Mouse (Mus musculus) stomach, embryonic 15.5 days (tissue): Measurements from ENCODE around the gene Map2k5. TPM values are rescaled to one million over a fixed set of nuclear protein-coding genes. Genes with fewer than 3 reads are reported as not detected.
A peak's percentile ranks its signal among the peaks of the same experiment; 100 is the strongest.

Experiments
- ATAC-seq: fragments of 200-750 bp; cut with Nextera tagmentation; 2 replicates; pipeline ENCODE4 v1.8.0; 2017; ENCODE audit warnings: low read depth, moderate number of reproducible peaks, moderate TSS enrichment; ENCODE audit not compliant: insufficient read depth, low FRiP score
- H3K27ac ChIP-seq: fragments of 300-500 bp; sonication (generic); 2 replicates; pipeline ENCODE4 v1.5.1; 2015; ENCODE audit warnings: mild to moderate bottlenecking, inconsistent platforms
- H3K27me3 ChIP-seq: fragments of 300-500 bp; sonication (generic); replicated peaks from 2 replicates; pipeline ENCODE4 v1.6.1; 2015; ENCODE audit warnings: inconsistent platforms
- H3K36me3 ChIP-seq: fragments of 300-500 bp; sonication (generic); 2 replicates; pipeline ENCODE4 v1.6.1; 2015; ENCODE audit warnings: inconsistent platforms
- H3K4me1 ChIP-seq: fragments of 300-500 bp; sonication (generic); 2 replicates; pipeline ENCODE4 v1.6.1; 2015; ENCODE audit warnings: inconsistent platforms
- H3K4me2 ChIP-seq: fragments of 300-500 bp; sonication (generic); 2 replicates; pipeline ENCODE4 v1.6.1; 2015; ENCODE audit warnings: mild to moderate bottlenecking, inconsistent platforms
- H3K4me3 ChIP-seq: fragments of 300-500 bp; sonication (generic); replicated peaks from 2 replicates; pipeline ENCODE4 v1.5.1; 2015; ENCODE audit warnings: inconsistent platforms
- H3K9ac ChIP-seq: fragments of 300-500 bp; sonication (generic); 2 replicates; pipeline ENCODE4 v1.6.1; 2015; ENCODE audit warnings: inconsistent platforms
- H3K9me3 ChIP-seq: fragments of 300-500 bp; sonication (generic); 2 replicates; pipeline ENCODE4 v1.6.1; 2016; ENCODE audit warnings: inconsistent platforms
- WGBS: fragments of 180-500 bp; shearing (Covaris S2); methylation state at CpG from one replicate; pipeline ENCODE4 v1.1.7; 2015; 5-methylcytosine and 5-hydroxymethylcytosine counted together
- polyA plus RNA-seq: library from polyadenylated mRNA; unstranded; fragments of >200 nt; fragmentation: Nextera tagmentation; extraction: Ambion mirVana; gene quantifications from 2 replicates; pipeline ENCODE4 v1.2.1, GENCODE M21; 2015

Gene Map2k5
- polyA plus RNA-seq, 1 experiment from 2014 or later = 26.1 TPM

GRCm38 (mm10) chr9:63203461-63203860 is 174.2 kb downstream of the Map2k5 start:
- Histone ChIP-seq H3K27me3 (no peaks in the 10 kb centered on the region), H3K9ac (no peak overlapping the region), H3K36me3 (no peaks in the 10 kb centered on the region), H3K4me2 (no peak overlapping the region), H3K4me1 (no peaks in the 10 kb centered on the region), H3K4me3 (no peak overlapping the region), H3K9me3 (no peaks in the 10 kb centered on the region), H3K27ac (no peak overlapping the region)
- ATAC-seq = no peak
- 77% methylated on average over 3 of the region's 3 CpGs for WGBS

DNA sequence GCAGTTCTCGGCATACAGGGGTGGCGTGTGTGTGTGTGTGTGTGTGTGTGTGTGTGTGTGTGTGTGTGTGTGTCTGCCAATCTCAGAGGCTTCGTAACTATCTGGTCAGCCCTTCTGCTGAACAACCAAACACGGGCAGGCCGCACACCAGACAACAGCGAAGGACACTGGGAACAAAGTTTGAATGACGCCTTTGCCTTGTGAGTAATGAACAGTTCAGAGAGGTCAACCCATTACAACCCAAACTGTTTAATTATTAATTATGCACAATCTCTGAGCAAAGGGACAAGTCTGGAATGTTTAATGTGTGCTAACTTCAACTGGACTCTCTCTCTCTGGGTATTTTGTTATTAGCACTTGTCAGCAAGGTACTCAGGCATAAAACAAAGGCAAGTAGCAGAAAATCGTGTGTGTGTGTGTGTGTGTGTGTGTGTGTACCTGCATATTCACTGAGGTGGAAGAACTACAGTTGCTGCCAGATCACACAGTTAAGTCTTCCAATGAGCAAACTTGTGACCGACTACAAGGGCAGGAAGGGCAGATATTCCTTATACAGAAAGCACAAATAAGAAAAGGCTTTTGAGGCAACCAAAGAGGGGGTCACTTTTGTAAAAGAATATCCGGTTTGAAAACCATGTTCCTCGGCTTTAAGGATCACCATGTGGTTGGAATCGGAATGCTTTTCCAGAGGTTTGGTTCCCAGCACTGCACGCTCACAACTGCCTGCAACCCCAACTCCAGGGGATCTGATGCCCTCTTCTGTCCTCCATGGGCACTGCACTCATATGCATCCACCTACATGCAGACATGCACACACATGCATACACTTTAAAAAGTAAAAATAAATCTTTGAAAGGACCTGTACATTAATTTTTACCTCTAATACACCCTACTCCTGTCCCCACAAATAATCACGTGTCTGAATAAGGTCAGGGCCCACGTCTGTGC is 176.1 kb downstream of the Map2k5 start:
- H3K9me3 ChIP-seq = no peaks in the 10 kb centered on the region
- 83% methylated on average over 15 of the region's 15 CpGs for WGBS
- 0 out of 2 replicates have a peak, but pooled peaks cover 3% of the 10 kb centered on the region for H3K4me1 ChIP-seq
- peak; percentile 58; the same call in 1 of the 2 replicates for ATAC-seq
- no peak overlapping the region for H3K4me3 ChIP-seq
- no peaks in the 10 kb centered on the region for H3K36me3 ChIP-seq
- H3K27me3 ChIP-seq = no peaks in the 10 kb centered on the region
- no peak overlapping the region for H3K27ac ChIP-seq
- no peak overlapping the region for H3K9ac ChIP-seq
- H3K4me2 ChIP-seq = no peak overlapping the region

GRCm38 (mm10) chr9:63197252-63197651 is 180.4 kb downstream of the Map2k5 start:
- no peak overlapping the region for H3K4me3 ChIP-seq

DNA sequence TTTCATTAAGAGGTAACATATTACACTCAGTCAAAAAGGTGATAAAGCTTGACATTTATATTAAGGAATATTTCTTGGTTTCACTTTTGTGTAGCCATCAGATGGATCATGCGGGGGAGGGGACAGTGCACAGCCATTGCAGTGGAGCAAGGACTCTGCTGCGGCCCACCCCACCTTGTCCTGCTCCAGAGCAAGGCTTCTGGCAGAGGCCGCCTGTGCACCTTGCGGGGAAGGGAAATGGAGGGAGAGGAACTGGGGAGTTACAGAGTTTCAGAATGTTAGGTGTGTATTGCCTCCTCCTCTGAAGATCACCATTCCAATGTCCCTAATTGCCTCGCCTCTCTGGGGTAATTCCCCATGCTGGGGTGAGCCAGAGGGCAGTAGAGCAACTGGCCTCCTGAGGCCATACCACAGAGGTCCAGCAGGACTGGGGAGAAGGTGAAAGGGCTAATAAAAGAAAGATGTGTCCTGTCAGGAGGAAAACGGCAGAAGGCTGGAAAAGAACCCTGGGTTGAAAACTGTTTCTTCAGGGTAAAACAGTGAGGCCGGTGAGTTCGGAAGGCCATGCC is 181.5 kb downstream of the Map2k5 start:
- Histone ChIP-seq H3K9me3 (no peaks in the 10 kb centered on the region), H3K4me2 (no peak overlapping the region), H3K9ac (no peak overlapping the region), H3K27ac (no peak overlapping the region), H3K4me3 (no peak overlapping the region), H3K4me1 (0 out of 2 replicates have a peak, but pooled peaks cover 8% of the 10 kb centered on the region), H3K36me3 (no peaks in the 10 kb centered on the region), H3K27me3 (no peaks in the 10 kb centered on the region)
- 75% methylated on average over 8 of the region's 8 CpGs for WGBS
- no peak for ATAC-seq

More at GRCm38 (mm10) chr9:63197252-63197651, 180.4 kb downstream of the Map2k5 start:
- Histone ChIP-seq H3K4me1 (0 out of 2 replicates have a peak, but pooled peaks cover 8% of the 10 kb centered on the region), H3K9me3 (no peaks in the 10 kb centered on the region), H3K27me3 (no peaks in the 10 kb centered on the region), H3K27ac (no peak overlapping the region), H3K36me3 (no peaks in the 10 kb centered on the region), H3K4me2 (no peak overlapping the region), H3K9ac (no peak overlapping the region)
- 25% methylated on average over 8 of the region's 8 CpGs for WGBS
- ATAC-seq = no peak

- H3K4me3 ChIP-seq = no peak overlapping the region
- ATAC-seq = no peak
- no peaks in the 10 kb centered on the region for H3K9me3 ChIP-seq
- H3K9ac ChIP-seq = no peak overlapping the region
- no peaks in the 10 kb centered on the region for H3K36me3 ChIP-seq
- H3K4me1 ChIP-seq = 0 out of 2 replicates have a peak, but pooled peaks cover 8% of the 10 kb centered on the region
- H3K4me2 ChIP-seq = no peak overlapping the region
- no peak overlapping the region for H3K27ac ChIP-seq
- WGBS = 67% methylated on average over 4 of the region's 4 CpGs
- H3K27me3 ChIP-seq = no peaks in the 10 kb centered on the region
These were observed 182.2 kb downstream of the Map2k5 start for GRCm38 (mm10) chr9:63195523-63195922.

GRCm38 (mm10) chr9:63194791-63195190 is 182.9 kb downstream of the Map2k5 start:
- WGBS = 70% methylated on average over 9 of the region's 9 CpGs
- 0 out of 2 replicates have a peak, but pooled peaks cover 8% of the 10 kb centered on the region for H3K4me1 ChIP-seq
- H3K27me3 ChIP-seq = no peaks in the 10 kb centered on the region

DNA sequence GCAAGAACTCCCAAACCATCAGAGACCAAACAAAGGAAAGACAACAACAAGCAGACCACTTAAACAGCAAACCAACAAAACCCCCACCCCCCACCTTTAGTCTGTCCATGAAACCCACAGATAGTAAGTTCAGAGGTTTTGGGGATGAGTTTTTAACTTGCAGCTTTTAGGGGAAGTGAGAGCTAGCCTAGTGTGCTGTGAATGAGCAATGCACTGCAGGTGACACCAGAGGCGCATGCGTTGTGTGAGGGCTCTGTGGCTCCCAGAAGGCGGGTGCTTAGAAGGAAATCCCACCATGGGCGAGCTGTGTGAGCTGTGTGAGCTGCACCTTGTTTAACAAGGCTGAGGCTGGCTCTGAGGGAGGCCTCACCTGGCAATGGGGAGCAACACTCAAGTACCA is 184.9 kb downstream of the Map2k5 start:
- Histone ChIP-seq H3K4me1 (0 out of 2 replicates have a peak, but pooled peaks cover 7% of the 10 kb centered on the region), H3K4me3 (no peak overlapping the region), H3K9me3 (no peaks in the 10 kb centered on the region), H3K4me2 (no peak overlapping the region), H3K27ac (no peak overlapping the region), H3K27me3 (no peaks in the 10 kb centered on the region), H3K36me3 (no peaks in the 10 kb centered on the region), H3K9ac (no peak overlapping the region)
- no peak for ATAC-seq
- 73% methylated on average over 4 of the region's 4 CpGs for WGBS

More at GRCm38 (mm10) chr9:63194791-63195190, 182.9 kb downstream of the Map2k5 start:
- ATAC-seq = no peak
- Histone ChIP-seq H3K9ac (no peak overlapping the region), H3K27ac (no peak overlapping the region), H3K36me3 (no peaks in the 10 kb centered on the region), H3K9me3 (no peaks in the 10 kb centered on the region), H3K4me2 (no peak overlapping the region), H3K4me3 (no peak overlapping the region)

DNA sequence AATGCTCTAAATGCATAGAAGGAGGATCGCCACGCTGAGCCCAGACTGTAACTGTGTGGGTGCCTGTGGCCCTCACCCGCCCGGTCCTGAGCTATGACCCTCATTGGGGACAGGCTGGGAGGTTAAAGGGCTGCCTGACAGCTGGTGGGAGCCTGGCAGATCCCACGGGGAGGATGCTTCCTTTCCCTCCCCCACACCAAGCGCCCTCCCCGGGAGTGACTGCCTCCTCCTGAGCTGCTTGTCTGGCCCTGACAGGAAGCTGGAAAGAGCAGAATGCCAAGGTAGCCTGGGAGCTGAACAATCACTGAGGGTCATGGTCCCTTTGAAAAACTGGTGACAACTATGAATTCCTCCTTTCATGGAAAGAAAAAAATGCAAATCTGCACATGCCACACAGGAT is 190.4 kb downstream of the Map2k5 start:
- Histone ChIP-seq H3K4me2 (no peak overlapping the region), H3K36me3 (no peaks in the 10 kb centered on the region), H3K4me1 (0 out of 2 replicates have a peak, but pooled peaks cover 2% of the 10 kb centered on the region), H3K9me3 (no peaks in the 10 kb centered on the region), H3K27me3 (no peaks in the 10 kb centered on the region), H3K9ac (no peak overlapping the region), H3K27ac (no peak overlapping the region), H3K4me3 (no peak overlapping the region)
- ATAC-seq = no peak
- 34% methylated on average over 7 of the region's 7 CpGs for WGBS

- Histone ChIP-seq H3K27ac (no peak overlapping the region), H3K9ac (no peak overlapping the region), H3K4me2 (no peak overlapping the region), H3K4me3 (no peak overlapping the region), H3K27me3 (no peaks in the 10 kb centered on the region), H3K4me1 (0 out of 2 replicates have a peak, but pooled peaks cover 2% of the 10 kb centered on the region), H3K36me3 (no peaks in the 10 kb centered on the region), H3K9me3 (no peaks in the 10 kb centered on the region)
- 75% methylated on average over 7 of the region's 7 CpGs for WGBS
- ATAC-seq = no peak
These were observed 192.5 kb downstream of the Map2k5 start for GRCm38 (mm10) chr9:63185249-63185648.

DNA sequence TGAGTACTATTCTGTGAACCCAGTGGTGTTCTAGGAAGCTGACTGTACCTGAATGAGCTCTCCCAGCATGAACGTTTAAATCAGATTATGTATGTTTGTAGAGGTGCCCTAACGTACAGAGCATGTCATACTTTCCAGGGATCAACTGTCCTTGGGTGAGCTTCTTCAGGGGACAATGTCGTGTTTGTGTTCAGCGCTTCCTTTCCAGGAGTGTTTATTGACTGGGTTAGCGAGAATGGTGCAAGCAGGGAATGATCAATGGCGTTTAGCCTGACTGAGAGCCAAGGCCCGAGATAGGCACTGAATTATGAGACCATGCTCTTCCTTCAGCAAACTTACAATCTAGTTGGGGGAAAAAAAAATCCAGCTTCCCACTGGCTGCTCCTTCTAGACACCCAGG is 193.8 kb downstream of the Map2k5 start:
- 50% methylated on average over 7 of the region's 7 CpGs for WGBS
- H3K4me3 ChIP-seq = no peak overlapping the region

GRCm38 (mm10) chr9:63182306-63182960 is 195.3 kb downstream of the Map2k5 start:
- Histone ChIP-seq H3K9ac (no peak overlapping the region), H3K9me3 (no peaks in the 10 kb centered on the region), H3K4me2 (no peak overlapping the region), H3K4me3 (no peak overlapping the region), H3K27ac (no peak overlapping the region), H3K27me3 (no peaks in the 10 kb centered on the region), H3K4me1 (0 out of 2 replicates have a peak, but pooled peaks cover 2% of the 10 kb centered on the region), H3K36me3 (no peaks in the 10 kb centered on the region)
- WGBS = 54% methylated on average over 14 of the region's 14 CpGs
- ATAC-seq = no peak

More for the DNA sequence above, 193.8 kb downstream of the Map2k5 start:
- no peak overlapping the region for H3K4me2 ChIP-seq
- no peaks in the 10 kb centered on the region for H3K9me3 ChIP-seq
- no peaks in the 10 kb centered on the region for H3K27me3 ChIP-seq
- H3K36me3 ChIP-seq = no peaks in the 10 kb centered on the region
- H3K4me1 ChIP-seq = 0 out of 2 replicates have a peak, but pooled peaks cover 2% of the 10 kb centered on the region
- no peak overlapping the region for H3K27ac ChIP-seq
- H3K9ac ChIP-seq = no peak overlapping the region
- no peak for ATAC-seq
